Mouse (Mus musculus): ENCODE results near the gene Gm49325.

GRCm38 (mm10) chr10:77604111-77604510 lies 1.9 kb upstream of the Gm49325 start:
- TF ChIP-seq USF1 (IDR thresholded peaks at IDR 0.05; ENCODE audit: low read depth) (no peak), POLR2A (IDR thresholded peaks at IDR 0.05; ENCODE audit: insufficient read length, low read depth) (no peak), MAX (IDR thresholded peaks at IDR 0.05; ENCODE audit: low read depth) (no peak), TCF12 (IDR thresholded peaks at IDR 0.05; ENCODE audit: insufficient read depth, poor library complexity, severe bottlenecking) (no peak), MYOD1 (IDR thresholded peaks at IDR 0.05; ENCODE audit: control insufficient read depth in 1 of 3, insufficient read length in 2 of 3, low read depth in 2 of 3) (no peak), POLR2AphosphoS2 (IDR thresholded peaks at IDR 0.05; ENCODE audit: insufficient read length, low read depth) (peak; percentile 16), MYOG (IDR thresholded peaks at IDR 0.05; ENCODE audit: control insufficient read depth in 1 of 3, insufficient read depth in 1 of 3, insufficient read length in 2 of 3, low read depth in 2 of 3) (no peak), E2F4 (IDR thresholded peaks at IDR 0.05; ENCODE audit: insufficient read depth) (no peak)
